Mouse (Mus musculus): ENCODE measurements around the gene Gm10643.
A peak's percentile ranks its signal among the peaks of the same experiment; 100 is the strongest.

The Gm10643 gene

GRCm38 (mm10) chr8:84070241-84070640 is 5.3 kb upstream of the Gm10643 start:
- DNase-seq = no peak

- no peak for DNase-seq
Observed at GRCm38 (mm10) chr8:84069750-84070149, 4.8 kb upstream of the Gm10643 start.

GRCm38 (mm10) chr8:84069169-84069568 is 4.2 kb upstream of the Gm10643 start:
- no peak for DNase-seq

- DNase-seq = no peak
Observed at GRCm38 (mm10) chr8:84068316-84069035, 3.5 kb upstream of the Gm10643 start.

GRCm38 (mm10) chr8:84067911-84068310 is 3.0 kb upstream of the Gm10643 start:
- DNase-seq = no peak

GRCm38 (mm10) chr8:84067047-84067573 is 2.2 kb upstream of the Gm10643 start:
- peak; percentile 99 for DNase-seq

GRCm38 (mm10) chr8:84066291-84066930 is 1.5 kb upstream of the Gm10643 start, which contains the start of gene Rfx1:
Gene Rfx1, plus strand, starts transcription at chr8:84066834.
- DNase-seq = peak; percentile 99

- no peak for DNase-seq
Observed at GRCm38 (mm10) chr8:84065457-84066072, 628 bp upstream of the Gm10643 start.

GRCm38 (mm10) chr8:84063861-84064610 is 901 bp downstream of the Gm10643 start:
- no peak for DNase-seq

GRCm38 (mm10) chr8:84060245-84060644 is 4.7 kb downstream of the Gm10643 start:
- no peak for DNase-seq

- DNase-seq = no peak
Observed at GRCm38 (mm10) chr8:84059226-84059625, 5.7 kb downstream of the Gm10643 start.

- DNase-seq = no peak
Observed at GRCm38 (mm10) chr8:84057827-84058226, 7.1 kb downstream of the Gm10643 start.

- DNase-seq = no peak
Observed at GRCm38 (mm10) chr8:84053229-84053628, 11.7 kb downstream of the Gm10643 start.

- DNase-seq = no peak
Observed at GRCm38 (mm10) chr8:84052746-84053145, 12.2 kb downstream of the Gm10643 start.

- DNase-seq = no peak
Observed at GRCm38 (mm10) chr8:84048171-84048570, 16.8 kb downstream of the Gm10643 start.

GRCm38 (mm10) chr8:84046505-84046904 is 18.4 kb downstream of the Gm10643 start:
- DNase-seq = no peak

- no peak for DNase-seq
Observed at GRCm38 (mm10) chr8:84044900-84045299, 20.0 kb downstream of the Gm10643 start, which contains the start of gene Rln3. Gene Rln3, minus strand, starts transcription at chr8:84045000.

- DNase-seq = no peak
Observed at GRCm38 (mm10) chr8:84044103-84044502, 20.8 kb downstream of the Gm10643 start.

GRCm38 (mm10) chr8:84042948-84043342 is 22.0 kb downstream of the Gm10643 start:
- no peak for DNase-seq

GRCm38 (mm10) chr8:84042066-84042947 is 22.6 kb downstream of the Gm10643 start, which contains the start of gene Il27ra:
Gene Il27ra, minus strand, starts transcription at chr8:84042589.
- DNase-seq = peak; percentile 87

GRCm38 (mm10) chr8:84039050-84039449 is 25.9 kb downstream of the Gm10643 start:
- peak; percentile 87 for DNase-seq

- DNase-seq = peak; percentile 70
Observed at GRCm38 (mm10) chr8:84038015-84038414, 26.9 kb downstream of the Gm10643 start.
